Mouse (Mus musculus): Measurements from ENCODE around the gene Ercc5. TPM values are rescaled to one million over a fixed set of nuclear protein-coding genes. Genes with fewer than 3 reads are reported as not detected.

Gene Ercc5
- polyA plus RNA-seq, 1 experiment from 2014 or later: 8.7 TPM

- H3K4me3 ChIP-seq (ENCODE audit: low read depth, low read length): peak overlapping the region; percentile 35
- TF ChIP-seq CTCF (IDR thresholded peaks at IDR 0.05; ENCODE audit: low read depth): no peak
- no peaks in the 10 kb centered on the region for H3K4me1 ChIP-seq (replicated peaks; ENCODE audit: control insufficient read depth, insufficient read depth, low read length)
- peak; percentile 97 for ATAC-seq
- H3K27me3 ChIP-seq (replicated peaks; ENCODE audit: control insufficient read depth, insufficient read depth, low read length): no peaks in the 10 kb centered on the region
- 0 out of 2 replicates have a peak overlapping the region, but pooled peaks have one; percentile 17 for H3K9ac ChIP-seq (ENCODE audit: low read depth, low read length)
- WGBS: 17% methylated on average over 47 of the region's 47 CpGs
- peak overlapping the region; percentile 90 for H3K4me2 ChIP-seq (replicated peaks; ENCODE audit: low read depth)
- H3K27ac ChIP-seq (ENCODE audit: low read depth, low read length): no peak overlapping the region
- no peaks in the 10 kb centered on the region for H3K9me3 ChIP-seq (ENCODE audit: control insufficient read depth)
- no peaks in the 10 kb centered on the region for H3K36me3 ChIP-seq (ENCODE audit: control insufficient read depth, insufficient read depth)
Observed at GRCm38 (mm10) chr1:44198273-44199171, 51.0 kb downstream of the Ercc5 start.

- Histone ChIP-seq H3K4me3 (ENCODE audit: low read depth, low read length) (no peak overlapping the region), H3K36me3 (ENCODE audit: control insufficient read depth, insufficient read depth) (no peaks in the 10 kb centered on the region), H3K4me2 (replicated peaks; ENCODE audit: low read depth) (no peak overlapping the region), H3K4me1 (replicated peaks; ENCODE audit: control insufficient read depth, insufficient read depth, low read length) (no peaks in the 10 kb centered on the region), H3K27me3 (replicated peaks; ENCODE audit: control insufficient read depth, insufficient read depth, low read length) (no peaks in the 10 kb centered on the region), H3K27ac (ENCODE audit: low read depth, low read length) (no peak overlapping the region), H3K9ac (ENCODE audit: low read depth, low read length) (no peak overlapping the region), H3K9me3 (ENCODE audit: control insufficient read depth) (no peaks in the 10 kb centered on the region)
- WGBS: 90% methylated on average over 15 of the region's 15 CpGs
- no peak for TF ChIP-seq CTCF (IDR thresholded peaks at IDR 0.05; ENCODE audit: low read depth)
- no peak for ATAC-seq
Observed at GRCm38 (mm10) chr1:44202876-44203275, 55.3 kb downstream of the Ercc5 start.

GRCm38 (mm10) chr1:44214443-44214842 is 66.9 kb downstream of the Ercc5 start:
- no peaks in the 10 kb centered on the region for H3K27me3 ChIP-seq (replicated peaks; ENCODE audit: control insufficient read depth, insufficient read depth, low read length)
- no peak overlapping the region for H3K27ac ChIP-seq (ENCODE audit: low read depth, low read length)
- H3K9me3 ChIP-seq (ENCODE audit: control insufficient read depth): no peaks in the 10 kb centered on the region
- H3K4me1 ChIP-seq (replicated peaks; ENCODE audit: control insufficient read depth, insufficient read depth, low read length): no peaks in the 10 kb centered on the region
- H3K4me3 ChIP-seq (ENCODE audit: low read depth, low read length): no peak overlapping the region
- H3K9ac ChIP-seq (ENCODE audit: low read depth, low read length): no peak overlapping the region
- no peaks in the 10 kb centered on the region for H3K36me3 ChIP-seq (ENCODE audit: control insufficient read depth, insufficient read depth)
- H3K4me2 ChIP-seq (replicated peaks; ENCODE audit: low read depth): no peak overlapping the region
- TF ChIP-seq CTCF (IDR thresholded peaks at IDR 0.05; ENCODE audit: low read depth): no peak
- WGBS: 59% methylated on average over 2 of the region's 2 CpGs
- ATAC-seq: no peak

- Histone ChIP-seq H3K9me3 (ENCODE audit: control insufficient read depth) (no peaks in the 10 kb centered on the region), H3K4me1 (replicated peaks; ENCODE audit: control insufficient read depth, insufficient read depth, low read length) (no peaks in the 10 kb centered on the region), H3K4me3 (ENCODE audit: low read depth, low read length) (no peak overlapping the region), H3K27me3 (replicated peaks; ENCODE audit: control insufficient read depth, insufficient read depth, low read length) (no peaks in the 10 kb centered on the region), H3K4me2 (replicated peaks; ENCODE audit: low read depth) (no peak overlapping the region), H3K36me3 (ENCODE audit: control insufficient read depth, insufficient read depth) (no peaks in the 10 kb centered on the region), H3K27ac (ENCODE audit: low read depth, low read length) (no peak overlapping the region), H3K9ac (ENCODE audit: low read depth, low read length) (no peak overlapping the region)
- TF ChIP-seq CTCF (IDR thresholded peaks at IDR 0.05; ENCODE audit: low read depth): no peak
- no peak for ATAC-seq
- 57% methylated on average over 2 of the region's 2 CpGs for WGBS
Observed at GRCm38 (mm10) chr1:44216352-44217116, 69.0 kb downstream of the Ercc5 start.

- ATAC-seq: no peak
Observed at GRCm38 (mm10) chr1:44217118-44217517, 69.6 kb downstream of the Ercc5 start.

GRCm38 (mm10) chr1:44218876-44219275 is 71.3 kb downstream of the Ercc5 start, which contains the start of gene Mettl21e:
Gene Mettl21e, minus strand, starts transcription at chr1:44218961.
- 66% methylated on average over 1 of the region's 1 CpGs for WGBS
- Histone ChIP-seq H3K4me1 (replicated peaks; ENCODE audit: control insufficient read depth, insufficient read depth, low read length) (no peaks in the 10 kb centered on the region), H3K9ac (ENCODE audit: low read depth, low read length) (no peak within 1 kb of the TSS), H3K36me3 (ENCODE audit: control insufficient read depth, insufficient read depth) (no peaks in the 10 kb centered on the region), H3K4me2 (replicated peaks; ENCODE audit: low read depth) (no peak within 1 kb of the TSS), H3K9me3 (ENCODE audit: control insufficient read depth) (no peaks in the 10 kb centered on the region), H3K4me3 (ENCODE audit: low read depth, low read length) (no peak within 1 kb of the TSS), H3K27ac (ENCODE audit: low read depth, low read length) (no peak within 1 kb of the TSS), H3K27me3 (replicated peaks; ENCODE audit: control insufficient read depth, insufficient read depth, low read length) (no peaks in the 10 kb centered on the region)
- ATAC-seq: no peak
- no peak for TF ChIP-seq CTCF (IDR thresholded peaks at IDR 0.05; ENCODE audit: low read depth)

More at GRCm38 (mm10) chr1:44217118-44217517, 69.6 kb downstream of the Ercc5 start:
- Histone ChIP-seq H3K4me3 (ENCODE audit: low read depth, low read length) (no peak overlapping the region), H3K9me3 (ENCODE audit: control insufficient read depth) (no peaks in the 10 kb centered on the region), H3K36me3 (ENCODE audit: control insufficient read depth, insufficient read depth) (no peaks in the 10 kb centered on the region), H3K27ac (ENCODE audit: low read depth, low read length) (no peak overlapping the region), H3K9ac (ENCODE audit: low read depth, low read length) (no peak overlapping the region), H3K4me2 (replicated peaks; ENCODE audit: low read depth) (no peak overlapping the region), H3K4me1 (replicated peaks; ENCODE audit: control insufficient read depth, insufficient read depth, low read length) (no peaks in the 10 kb centered on the region), H3K27me3 (replicated peaks; ENCODE audit: control insufficient read depth, insufficient read depth, low read length) (no peaks in the 10 kb centered on the region)
- TF ChIP-seq CTCF (IDR thresholded peaks at IDR 0.05; ENCODE audit: low read depth): no peak
- WGBS: 54% methylated on average over 2 of the region's 2 CpGs

Data from intestine, postnatal 0 days (tissue).